Mouse (Mus musculus) embryonic fibroblast, embryonic 13.5 days (primary cell): ENCODE data around the gene Cadm2.

Experiments
- CTCF ChIP-seq: IDR thresholded peaks from 2 replicates; pipeline ENCODE4 v1.5.1; 2011; ENCODE audit warnings: mild to moderate bottlenecking, control low read depth, low read length, moderate library complexity, borderline replicate concordance; ENCODE audit not compliant: insufficient read depth
- POLR2A ChIP-seq: IDR thresholded peaks from 2 replicates; pipeline ENCODE4 v1.6.1; 2011; ENCODE audit warnings: low read depth, mild to moderate bottlenecking, control low read depth, low read length, moderate library complexity

DNA sequence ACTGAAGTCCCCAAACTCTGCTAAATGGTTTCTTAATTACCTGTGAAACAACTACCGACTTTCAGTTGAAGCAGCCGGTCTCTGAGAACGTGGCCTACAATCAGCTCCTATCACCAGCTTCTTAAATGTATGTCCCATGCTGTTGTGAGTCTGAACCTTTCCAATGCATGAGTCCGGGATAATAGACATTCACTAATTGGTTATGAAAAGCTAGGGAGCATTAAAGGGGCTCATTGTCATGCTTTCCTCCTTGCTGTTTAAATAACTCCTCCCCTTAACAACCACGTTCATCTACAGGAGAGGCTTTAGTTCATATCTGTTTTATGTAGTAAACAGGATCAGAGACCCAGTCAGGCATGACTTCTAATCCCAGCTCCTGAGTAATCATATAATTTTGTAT, 1008.1 kb downstream of the Cadm2 start:
- TF ChIP-seq POLR2A: no peak
- no peak for TF ChIP-seq CTCF
